Mouse (Mus musculus) fat pad, adult 2 months (tissue): ENCODE data around the gene Olfr344.

Source experiments
- DNase-seq: peaks from one replicate; pipeline ENCODE4 v3.0.0-alpha.2; 2011; ENCODE audit warnings: low read depth, low spot score; ENCODE audit errors: extremely low read depth

Gene Olfr344

GRCm38 (mm10) chr2:36566362-36566761 lies at the start of gene Olfr344:
Gene Olfr344, plus strand, starts transcription at chr2:36566662.
- DNase-seq: no peak

GRCm38 (mm10) chr2:36524698-36525097 lies 41.8 kb upstream of the Olfr344 start, which contains the start of gene Olfr342:
Gene Olfr342, plus strand, starts transcription at chr2:36524998.
- DNase-seq: no peak

GRCm38 (mm10) chr2:36565156-36565555 lies 1.3 kb upstream of the Olfr344 start:
- DNase-seq: no peak

GRCm38 (mm10) chr2:36567022-36567421 lies 560 bp downstream of the Olfr344 start:
- no peak for DNase-seq

- no peak for DNase-seq
Observed at GRCm38 (mm10) chr2:36567845-36568244, 1.4 kb downstream of the Olfr344 start.
